Mouse (Mus musculus) erythroblast, embryonic 14.5 days (primary cell): ENCODE measurements around the gene Mstn. TPM values are rescaled to one million over a fixed set of nuclear protein-coding genes. Genes with fewer than 3 reads are reported as not detected.

Experiments
- H3K27me3 ChIP-seq: 2 replicates; pipeline ENCODE4 v1.6.1; 2012; ENCODE audit warnings: inconsistent platforms; ENCODE audit not compliant: control insufficient read depth
- H3K36me3 ChIP-seq: 2 replicates; pipeline ENCODE4 v1.6.1; 2012; ENCODE audit warnings: mild to moderate bottlenecking, inconsistent platforms; ENCODE audit not compliant: control insufficient read depth
- H3K4me1 ChIP-seq: 2 replicates; pipeline ENCODE4 v1.6.1; 2012; ENCODE audit warnings: inconsistent platforms; ENCODE audit not compliant: control insufficient read depth
- H3K4me3 ChIP-seq: replicated peaks from 2 replicates; pipeline ENCODE3; 2012; ENCODE audit warnings: moderate library complexity, mild to moderate bottlenecking, inconsistent platforms
- H3K9me3 ChIP-seq: 2 replicates; pipeline ENCODE4 v1.6.1; 2012; ENCODE audit warnings: low read length, inconsistent platforms, mixed read lengths; ENCODE audit not compliant: control insufficient read depth
- GATA1 ChIP-seq: IDR thresholded peaks from 2 replicates; pipeline ENCODE4 v1.6.1; 2012; ENCODE audit warnings: low read length, inconsistent platforms, mixed read lengths
- TAL1 ChIP-seq: IDR thresholded peaks from 3 replicates; pipeline ENCODE4 v1.6.1; 2012; ENCODE audit warnings: low read length, inconsistent platforms, mixed read lengths
- polyA plus RNA-seq: library from polyadenylated mRNA; stranded (reverse); fragments of >175 nt; gene quantifications from 2 replicates; pipeline ENCODE4 v1.2.3, GENCODE M21; 2012

The Mstn gene
- not detected in 2 replicates for polyA plus RNA-seq

GRCm38 (mm10) chr1:53061340-53061739 is at the start of gene Mstn:
TSS of gene Mstn (plus strand) at chr1:53061640.
- TF ChIP-seq GATA1 (no peak), TAL1 (no peak)
- H3K9me3 ChIP-seq = no peaks in the 10 kb centered on the region
- H3K27me3 ChIP-seq = no peaks in the 10 kb centered on the region
- no peaks in the 10 kb centered on the region for H3K36me3 ChIP-seq
- no peak within 1 kb of the TSS for H3K4me3 ChIP-seq
- no peaks in the 10 kb centered on the region for H3K4me1 ChIP-seq

- TF ChIP-seq TAL1 (no peak), GATA1 (no peak)
- Histone ChIP-seq H3K27me3 (no peaks in the 10 kb centered on the region), H3K4me1 (no peaks in the 10 kb centered on the region)
Observed at GRCm38 (mm10) chr1:53014716-53015115, 46.7 kb upstream of the Mstn start.

GRCm38 (mm10) chr1:53015606-53016005 is 45.8 kb upstream of the Mstn start:
- no peaks in the 10 kb centered on the region for H3K27me3 ChIP-seq
- H3K9me3 ChIP-seq = no peaks in the 10 kb centered on the region
- no peak overlapping the region for H3K4me3 ChIP-seq
- H3K4me1 ChIP-seq = no peaks in the 10 kb centered on the region
- no peak for TF ChIP-seq TAL1
- no peak for TF ChIP-seq GATA1
- no peaks in the 10 kb centered on the region for H3K36me3 ChIP-seq

More at GRCm38 (mm10) chr1:53014716-53015115, 46.7 kb upstream of the Mstn start:
- Histone ChIP-seq H3K4me3 (no peak overlapping the region), H3K9me3 (no peaks in the 10 kb centered on the region), H3K36me3 (no peaks in the 10 kb centered on the region)

- H3K4me1 ChIP-seq = no peaks in the 10 kb centered on the region
- H3K27me3 ChIP-seq = no peaks in the 10 kb centered on the region
- TF ChIP-seq GATA1 (no peak), TAL1 (no peak)
- no peaks in the 10 kb centered on the region for H3K9me3 ChIP-seq
- no peaks in the 10 kb centered on the region for H3K36me3 ChIP-seq
- H3K4me3 ChIP-seq = no peak overlapping the region
Observed at GRCm38 (mm10) chr1:53018746-53019505, 42.5 kb upstream of the Mstn start.

- Histone ChIP-seq H3K27me3 (no peaks in the 10 kb centered on the region), H3K36me3 (no peaks in the 10 kb centered on the region), H3K4me1 (no peaks in the 10 kb centered on the region), H3K4me3 (no peak within 1 kb of the TSS), H3K9me3 (no peaks in the 10 kb centered on the region)
- TF ChIP-seq GATA1 (no peak), TAL1 (no peak)
Observed at GRCm38 (mm10) chr1:53020079-53020478, 41.4 kb upstream of the Mstn start, which contains the start of gene 1700019D03Rik. TSS of gene 1700019D03Rik (minus strand) at chr1:53020179.

GRCm38 (mm10) chr1:53032550-53032949 is 28.9 kb upstream of the Mstn start:
- no peaks in the 10 kb centered on the region for H3K27me3 ChIP-seq
- H3K36me3 ChIP-seq = no peaks in the 10 kb centered on the region
- TF ChIP-seq TAL1 (no peak), GATA1 (no peak)
- H3K4me1 ChIP-seq = no peaks in the 10 kb centered on the region
- no peaks in the 10 kb centered on the region for H3K9me3 ChIP-seq
- H3K4me3 ChIP-seq = no peak overlapping the region

- TF ChIP-seq GATA1 (no peak), TAL1 (no peak)
- Histone ChIP-seq H3K9me3 (no peaks in the 10 kb centered on the region), H3K4me3 (no peak overlapping the region), H3K36me3 (no peaks in the 10 kb centered on the region), H3K27me3 (no peaks in the 10 kb centered on the region), H3K4me1 (no peaks in the 10 kb centered on the region)
Observed at GRCm38 (mm10) chr1:53037443-53037871, 24.0 kb upstream of the Mstn start.

- Histone ChIP-seq H3K27me3 (no peaks in the 10 kb centered on the region), H3K9me3 (no peaks in the 10 kb centered on the region), H3K4me1 (no peaks in the 10 kb centered on the region), H3K36me3 (no peaks in the 10 kb centered on the region), H3K4me3 (no peak overlapping the region)
- no peak for TF ChIP-seq TAL1
- TF ChIP-seq GATA1 = no peak
Observed at GRCm38 (mm10) chr1:53049763-53050427, 11.5 kb upstream of the Mstn start.

GRCm38 (mm10) chr1:53053087-53054022 is 8.1 kb upstream of the Mstn start:
- TF ChIP-seq TAL1 = no peak
- no peaks in the 10 kb centered on the region for H3K27me3 ChIP-seq
- no peak overlapping the region for H3K4me3 ChIP-seq
- no peaks in the 10 kb centered on the region for H3K36me3 ChIP-seq
- H3K4me1 ChIP-seq = no peaks in the 10 kb centered on the region
- H3K9me3 ChIP-seq = no peaks in the 10 kb centered on the region
